Mouse (Mus musculus) limb, embryonic 11.5 days (tissue): ENCODE results near the gene Gm9639. TPM values are rescaled to one million over a fixed set of nuclear protein-coding genes. Genes with fewer than 3 reads are reported as not detected.
"Not testable (repeated sequence)": the region's sequence is repeated elsewhere in the genome, so short reads cannot be mapped to it uniquely, and the experiment has no call there.

Experiments
- ATAC-seq: fragments of 200-750 bp; cut with Nextera tagmentation; 2 replicates; pipeline ENCODE4 v1.8.0; 2017; ENCODE audit warnings: low read depth; ENCODE audit not compliant: insufficient number of reproducible peaks, low FRiP score, low TSS enrichment
- DNase-seq: peaks from one replicate; pipeline ENCODE4 v3.0.0-alpha.2; 2015; ENCODE audit warnings: low spot score
- H3K27ac ChIP-seq: fragments of 300-500 bp; sonication (generic); replicated peaks from 2 replicates; pipeline ENCODE4 v1.5.1; 2014; ENCODE audit warnings: low read depth, mild to moderate bottlenecking, low read length
- H3K27me3 ChIP-seq: fragments of 300-500 bp; sonication (generic); 2 replicates; pipeline ENCODE4 v1.6.1; 2014; ENCODE audit warnings: mild to moderate bottlenecking, low read length, mixed read lengths; ENCODE audit not compliant: control insufficient read depth, insufficient read depth
- H3K36me3 ChIP-seq: fragments of 300-500 bp; sonication (generic); 2 replicates; pipeline ENCODE4 v1.6.1; 2014; ENCODE audit warnings: mild to moderate bottlenecking, low read length, moderate library complexity, mixed read lengths; ENCODE audit not compliant: control insufficient read depth, insufficient read depth
- H3K4me1 ChIP-seq: fragments of 300-500 bp; sonication (generic); 2 replicates; pipeline ENCODE4 v1.6.1; 2014; ENCODE audit warnings: low read length, mixed read lengths; ENCODE audit not compliant: control insufficient read depth, insufficient read depth
- H3K4me2 ChIP-seq: fragments of 300-500 bp; sonication (generic); 2 replicates; pipeline ENCODE4 v1.6.1; 2014; ENCODE audit warnings: low read depth, mild to moderate bottlenecking, moderate library complexity; ENCODE audit not compliant: severe bottlenecking
- H3K4me3 ChIP-seq: fragments of 300-500 bp; sonication (generic); 2 replicates; pipeline ENCODE4 v1.5.1; 2014; ENCODE audit warnings: low read depth, low read length
- H3K9ac ChIP-seq: fragments of 300-500 bp; sonication (generic); 2 replicates; pipeline ENCODE4 v1.6.1; 2014; ENCODE audit warnings: mild to moderate bottlenecking, low read length
- H3K9me3 ChIP-seq: fragments of 300-500 bp; sonication (generic); 2 replicates; pipeline ENCODE4 v1.6.1; 2016; ENCODE audit warnings: low read length; ENCODE audit not compliant: control insufficient read depth
- WGBS: fragments of 180-500 bp; shearing (Covaris S2); extraction: QIAGEN DNeasy Blood & Tissue Kit; methylation state at CpG from one replicate; pipeline ENCODE4 v1.1.7; 2014; 5-methylcytosine and 5-hydroxymethylcytosine counted together
- polyA plus RNA-seq: library from polyadenylated mRNA; unstranded; fragments of >200 nt; fragmentation: Nextera tagmentation; extraction: Ambion mirVana; gene quantifications from 2 replicates; pipeline ENCODE4 v1.2.1, GENCODE M21; 2014

Gm9639 gene
- polyA plus RNA-seq, 1 experiment from 2014 or later = not detected

- no peak overlapping the region for H3K9ac ChIP-seq
- DNase-seq (no peak), ATAC-seq (no peak)
- no peak overlapping the region for H3K4me3 ChIP-seq
- H3K27me3 ChIP-seq = no peaks in the 10 kb centered on the region
- no peaks in the 10 kb centered on the region for H3K9me3 ChIP-seq
- no peaks in the 10 kb centered on the region for H3K4me1 ChIP-seq
- no peak overlapping the region for H3K4me2 ChIP-seq
- H3K36me3 ChIP-seq = no peaks in the 10 kb centered on the region
- WGBS = 82% methylated on average over 3 of the region's 3 CpGs
- no peak overlapping the region for H3K27ac ChIP-seq
Observed at GRCm38 (mm10) chr10:77804095-77804494, 9.2 kb upstream of the Gm9639 start.

- Histone ChIP-seq H3K36me3 (no peaks in the 10 kb centered on the region), H3K9ac (no peak within 1 kb of the TSS), H3K4me1 (no peaks in the 10 kb centered on the region), H3K4me2 (no peak within 1 kb of the TSS), H3K27ac (no peak within 1 kb of the TSS), H3K4me3 (no peak within 1 kb of the TSS), H3K9me3 (no peaks in the 10 kb centered on the region), H3K27me3 (no peaks in the 10 kb centered on the region)
- WGBS = 55% methylated on average over 8 of the region's 8 CpGs
- DNase-seq (no peak), ATAC-seq (no peak; the same call in 1 of the 2 replicates)
Observed at GRCm38 (mm10) chr10:77798921-77799508, 4.1 kb upstream of the Gm9639 start, which contains the start of gene Gm19668. Gene Gm19668 (minus strand): TSS chr10:77799133.

GRCm38 (mm10) chr10:77798164-77798920, 3.5 kb upstream of the Gm9639 start:
- not testable (repeated sequence) for H3K4me2 ChIP-seq, H3K27me3 ChIP-seq, DNase-seq, H3K4me3 ChIP-seq, H3K27ac ChIP-seq, ATAC-seq, H3K4me1 ChIP-seq, H3K9ac ChIP-seq, H3K9me3 ChIP-seq, H3K36me3 ChIP-seq
- 24% methylated on average over 3 of the region's 3 CpGs for WGBS

- Histone ChIP-seq H3K27ac (no peak overlapping the region), H3K4me2 (no peak overlapping the region), H3K36me3 (no peaks in the 10 kb centered on the region), H3K9me3 (no peaks in the 10 kb centered on the region), H3K4me3 (no peak overlapping the region), H3K9ac (no peak overlapping the region), H3K27me3 (no peaks in the 10 kb centered on the region), H3K4me1 (no peaks in the 10 kb centered on the region)
- DNase-seq (no peak), ATAC-seq (no peak)
- 13% methylated on average over 3 of the region's 3 CpGs for WGBS
Observed at GRCm38 (mm10) chr10:77797677-77798076, 2.8 kb upstream of the Gm9639 start.

- Histone ChIP-seq H3K27me3 (no peaks in the 10 kb centered on the region), H3K9ac (no peak overlapping the region)
- WGBS = 69% methylated on average over 2 of the region's 2 CpGs
Observed at GRCm38 (mm10) chr10:77788621-77789020, 6.3 kb downstream of the Gm9639 start.

GRCm38 (mm10) chr10:77787876-77788275, 7.0 kb downstream of the Gm9639 start, which contains the start of gene Gm7137:
Gene Gm7137 (minus strand): TSS chr10:77788200.
- not testable (repeated sequence) for H3K4me3 ChIP-seq, H3K4me1 ChIP-seq, H3K36me3 ChIP-seq, H3K27ac ChIP-seq, DNase-seq, H3K9me3 ChIP-seq, H3K9ac ChIP-seq, H3K27me3 ChIP-seq, ATAC-seq, H3K4me2 ChIP-seq
- no CpG with 5 or more reads among the region's 1 CpGs for WGBS

More at GRCm38 (mm10) chr10:77788621-77789020, 6.3 kb downstream of the Gm9639 start:
- H3K4me2 ChIP-seq = no peak overlapping the region
- H3K4me1 ChIP-seq = no peaks in the 10 kb centered on the region
- DNase-seq = no peak
- no peaks in the 10 kb centered on the region for H3K9me3 ChIP-seq
- H3K36me3 ChIP-seq = no peaks in the 10 kb centered on the region
- H3K27ac ChIP-seq = no peak overlapping the region
- no peak for ATAC-seq
- no peak overlapping the region for H3K4me3 ChIP-seq

GRCm38 (mm10) chr10:77783396-77783795, 11.5 kb downstream of the Gm9639 start:
- not testable (repeated sequence) for H3K4me1 ChIP-seq, H3K4me2 ChIP-seq, DNase-seq, ATAC-seq, H3K4me3 ChIP-seq, H3K36me3 ChIP-seq, H3K9me3 ChIP-seq, H3K27ac ChIP-seq, H3K9ac ChIP-seq, H3K27me3 ChIP-seq
- 100% methylated on average over 1 of the region's 3 CpGs for WGBS

- H3K4me1 ChIP-seq, H3K27me3 ChIP-seq, H3K4me2 ChIP-seq, ATAC-seq, H3K36me3 ChIP-seq, DNase-seq, H3K27ac ChIP-seq, H3K9ac ChIP-seq, H3K9me3 ChIP-seq, H3K4me3 ChIP-seq: not testable (repeated sequence)
- 67% methylated on average over 1 of the region's 1 CpGs for WGBS
Observed at GRCm38 (mm10) chr10:77782442-77782841, 12.4 kb downstream of the Gm9639 start, which contains the start of gene Gm3250. Gene Gm3250 (minus strand): TSS chr10:77782542.
